ENCODE assay signal across 9 mouse cellular contexts in the genomic region with DNA sequence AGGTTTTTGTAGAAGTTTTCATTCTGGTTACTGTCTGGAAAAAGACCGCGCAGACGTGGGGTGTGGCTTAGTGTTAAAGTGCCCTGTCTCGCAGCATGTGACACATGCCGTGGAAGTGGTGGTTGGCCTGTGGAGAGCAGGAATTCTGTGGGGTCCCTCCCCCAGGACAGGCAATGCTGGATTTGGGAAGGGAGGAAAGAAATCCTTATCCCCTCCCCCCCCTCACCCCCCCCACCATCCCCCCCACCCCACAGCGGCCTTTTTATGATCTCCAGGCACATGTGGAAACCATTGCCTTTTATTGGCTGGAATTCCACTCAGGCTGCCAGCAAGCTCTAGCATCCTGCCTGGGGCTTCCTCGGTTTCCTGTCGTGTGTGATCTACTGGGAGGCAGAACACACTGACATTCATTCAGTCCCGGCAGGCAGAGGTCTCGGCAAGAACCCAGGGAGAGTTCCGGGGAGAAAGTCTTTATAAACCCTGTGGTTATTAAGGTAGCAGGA. TPM values are rescaled to one million over a fixed set of nuclear protein-coding genes. Genes with fewer than 3 reads are reported as not detected.
DNase-seq lines count a peak whose midpoint lies in the region; ATAC-seq lines count a peak whose summit lies in the region.
"Had no signal": no experiment of that assay in that cellular context is flagged by ENCODE, and none has a peak within 500 bp of the region (broad histone marks: within the 10 kb centered on the region; RNA-seq: fewer than 3 reads in every experiment).

No protein-coding gene starts in this region.

- H3K27me3 ChIP-seq in neural tube, embryonic 11.5 days (ENCODE audit: control insufficient read depth, insufficient read depth, low read length): no peaks in the 10 kb centered on the region

- H3K9me3 ChIP-seq in neural tube, embryonic 11.5 days (ENCODE audit: control insufficient read depth, low read length): no peaks in the 10 kb centered on the region
- H3K9me3 ChIP-seq: liver, embryonic 15.5 days had no signal

- peaks cover 7% of the 10 kb centered on the region; the same call in 1 of the 2 replicates for H3K4me1 ChIP-seq in neural tube, embryonic 11.5 days (ENCODE audit: control insufficient read depth, insufficient read depth, low read length)

- H3K27ac ChIP-seq in neural tube, embryonic 11.5 days (ENCODE audit: low read depth, low read length): peak overlapping the region; percentile 75
- H3K27ac ChIP-seq: liver, embryonic 15.5 days had no signal

- 28% methylated on average over 11 of the region's 11 CpGs for WGBS in neural tube, embryonic 11.5 days

- no peak for ATAC-seq in neural tube, embryonic 11.5 days (ENCODE audit: insufficient read depth, low FRiP score, low TSS enrichment)

- H3K36me3 ChIP-seq in neural tube, embryonic 11.5 days (ENCODE audit: control insufficient read depth, insufficient read depth, low read length): no peaks in the 10 kb centered on the region
- H3K36me3 ChIP-seq: liver, embryonic 15.5 days had no signal

- DNase-seq in retina, postnatal 1 day: peak; percentile 34
- DNase-seq in retina, embryonic 14.5 days (ENCODE audit: low spot score): no peak
- DNase-seq in heart, adult 18-20 months: peak; percentile 35 to 58
- peak; percentile 22 for DNase-seq in kidney, adult 9 months
- DNase-seq in neural tube, embryonic 11.5 days (ENCODE audit: low spot score): peak; percentile 39
- no peak for DNase-seq in right cerebral cortex, adult 18-20 months
- no peak for DNase-seq in spleen, adult 12 weeks (ENCODE audit: low spot score)
- DNase-seq in B cell, adult 2 months: no peak

- 0 out of 2 replicates have a peak overlapping the region, but pooled peaks have one; percentile 5 for H3K9ac ChIP-seq in neural tube, embryonic 11.5 days (ENCODE audit: low read length)
- H3K9ac ChIP-seq: liver, embryonic 15.5 days had no signal

- H3K4me3 ChIP-seq in neural tube, embryonic 11.5 days (ENCODE audit: low read depth, low read length): no peak overlapping the region
- H3K4me3 ChIP-seq: liver, embryonic 15.5 days had no signal

- peak overlapping the region; percentile 12; the same call in 1 of the 2 replicates for H3K4me2 ChIP-seq in neural tube, embryonic 11.5 days (ENCODE audit: low read depth)
- H3K4me2 ChIP-seq: liver, embryonic 15.5 days had no signal

RNA-seq across cellular contexts. Expression of a gene that starts 33.5 kb away (rescaled TPM):
- 10 to 100 TPM; 19.2 to 20.3 TPM for total RNA-seq in heart, adult 18-20 months (2021)
- 96.6 and 98.1 TPM in 2 replicates for polyA plus RNA-seq in neural tube, embryonic 11.5 days (2014; fragmentation: Nextera tagmentation; extraction: Ambion mirVana)

Comparison
In these comparisons a context has a peak if more than half of its experiments do, and no peak if none do; other contexts are left out.
1. DNase-seq: peak in retina, postnatal 1 day (single experiment), heart, adult 18-20 months (2 of 2), kidney, adult 9 months (single experiment) and neural tube, embryonic 11.5 days (single experiment); none in retina, embryonic 14.5 days (single experiment), right cerebral cortex, adult 18-20 months (single experiment), spleen, adult 12 weeks (single experiment) and B cell, adult 2 months (0 of 2).